8 mouse cellular contexts compared by ENCODE assay signal in the genomic region with DNA sequence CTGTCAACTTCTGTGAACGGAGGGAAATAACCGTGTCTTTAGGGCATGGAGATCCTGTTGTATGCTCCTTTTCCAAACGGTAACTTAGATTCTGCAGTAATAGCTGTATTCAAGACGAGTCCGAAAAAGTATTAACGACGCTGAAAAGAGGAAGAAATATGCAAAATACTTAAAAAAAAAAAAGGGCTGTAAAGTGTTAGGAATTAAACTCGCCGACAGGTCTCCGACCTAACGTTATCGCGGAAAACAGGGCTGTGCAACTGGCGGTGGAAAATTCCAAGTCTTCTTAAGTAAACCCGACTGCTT. TPM values are rescaled to one million over a fixed set of nuclear protein-coding genes. Genes with fewer than 3 reads are reported as not detected.
DNase-seq lines count a peak whose midpoint lies in the region; ATAC-seq and TF ChIP-seq lines count a peak whose summit lies in the region.

No protein-coding gene starts in this region.

- H3K27ac ChIP-seq in lung, embryonic 16.5 days (ENCODE audit: low read length), result peak overlapping the region; percentile 97
- H3K27ac ChIP-seq in embryonic fibroblast, embryonic 13.5 days (ENCODE audit: insufficient read depth, low read length), result peak overlapping the region; percentile 88
- peak overlapping the region; percentile 43 for H3K27ac ChIP-seq in limb, embryonic 11.5 days (replicated peaks; ENCODE audit: low read depth, low read length)
- peak overlapping the region; percentile 81 for H3K27ac ChIP-seq in olfactory bulb, adult 2 months (ENCODE audit: insufficient read depth, low read depth, low read length)

- H3K4me1 ChIP-seq in lung, embryonic 16.5 days (replicated peaks; ENCODE audit: control insufficient read depth, insufficient read depth, low read length), result peaks cover 12% of the 10 kb centered on the region
- H3K4me1 ChIP-seq in embryonic fibroblast, embryonic 13.5 days (ENCODE audit: control insufficient read depth, insufficient read depth, low read length), result no peaks in the 10 kb centered on the region; the same call in 1 of the 2 replicates
- H3K4me1 ChIP-seq in limb, embryonic 11.5 days (ENCODE audit: control insufficient read depth, insufficient read depth, low read length), result peaks cover 4% of the 10 kb centered on the region
- 0 out of 2 replicates have a peak, but pooled peaks cover 2% of the 10 kb centered on the region for H3K4me1 ChIP-seq in olfactory bulb, adult 2 months (ENCODE audit: control insufficient read depth, insufficient read depth, low read length)

- WGBS in lung, embryonic 16.5 days, result 1% methylated on average over 15 of the region's 15 CpGs
- 2% methylated on average over 15 of the region's 15 CpGs for WGBS in limb, embryonic 11.5 days
- under 1% methylated on average over 15 of the region's 15 CpGs for WGBS in olfactory bulb, adult 2 months

- H3K4me2 ChIP-seq in lung, embryonic 16.5 days (ENCODE audit: low read depth, low read length), result peak overlapping the region; percentile 87
- peak overlapping the region; percentile 80 for H3K4me2 ChIP-seq in limb, embryonic 11.5 days (ENCODE audit: low read depth, severe bottlenecking)

- peak overlapping the region; percentile 98 for H3K4me3 ChIP-seq in lung, embryonic 16.5 days (ENCODE audit: low read length)
- peak overlapping the region; percentile 55 for H3K4me3 ChIP-seq in embryonic fibroblast, embryonic 13.5 days (ENCODE audit: insufficient read depth, low read length)
- peak overlapping the region; percentile 91 for H3K4me3 ChIP-seq in limb, embryonic 11.5 days (ENCODE audit: low read depth, low read length)
- H3K4me3 ChIP-seq in olfactory bulb, adult 2 months (ENCODE audit: insufficient read depth, low read depth, low read length), result peak overlapping the region; percentile 65

- DNase-seq in lung, postnatal 25 days (ENCODE audit: low spot score), result no peak
- no peak for DNase-seq in limb, embryonic 11.5 days (ENCODE audit: low spot score)
- no peak for DNase-seq in adrenal gland, adult (ENCODE audit: inconsistent age in 2 of 2, low spot score in 1 of 2)
- DNase-seq in thymus, adult 18-20 months, result no peak
- DNase-seq in right cerebral cortex, postnatal 10 days (ENCODE audit: low spot score in 2 of 2), result no peak

- no peak for TF ChIP-seq POLR2A in embryonic fibroblast, embryonic 13.5 days (IDR thresholded peaks at IDR 0.05; ENCODE audit: low read depth, low read length)
- TF ChIP-seq POLR2A in olfactory bulb, adult 2 months (IDR thresholded peaks at IDR 0.05; ENCODE audit: insufficient read depth, low read depth, low read length), result no peak

- no peaks in the 10 kb centered on the region for H3K9me3 ChIP-seq in lung, embryonic 16.5 days (ENCODE audit: control insufficient read depth, low read length)
- H3K9me3 ChIP-seq in limb, embryonic 11.5 days (ENCODE audit: control insufficient read depth, low read length), result no peaks in the 10 kb centered on the region

- no peak for ATAC-seq in lung, embryonic 16.5 days (ENCODE audit: low read depth)
- ATAC-seq in limb, embryonic 11.5 days (ENCODE audit: insufficient number of reproducible peaks, low FRiP score, low TSS enrichment, low read depth), result no peak

- H3K27me3 ChIP-seq in lung, embryonic 16.5 days (ENCODE audit: control insufficient read depth, insufficient read depth, low read depth, low read length), result no peaks in the 10 kb centered on the region
- no peaks in the 10 kb centered on the region for H3K27me3 ChIP-seq in limb, embryonic 11.5 days (ENCODE audit: control insufficient read depth, insufficient read depth, low read length)

- H3K9ac ChIP-seq in lung, embryonic 16.5 days (ENCODE audit: low read length), result peak overlapping the region; percentile 85
- peak overlapping the region; percentile 68 for H3K9ac ChIP-seq in limb, embryonic 11.5 days (ENCODE audit: low read length)

- H3K36me3 ChIP-seq in lung, embryonic 16.5 days (ENCODE audit: control insufficient read depth, insufficient read depth, low read length), result peaks cover 9% of the 10 kb centered on the region; the same call in 1 of the 2 replicates
- peaks cover 5% of the 10 kb centered on the region; the same call in 1 of the 2 replicates for H3K36me3 ChIP-seq in limb, embryonic 11.5 days (ENCODE audit: control insufficient read depth, insufficient read depth, low read length)

- TF ChIP-seq CTCF in embryonic fibroblast, embryonic 13.5 days (IDR thresholded peaks at IDR 0.05; ENCODE audit: borderline replicate concordance, insufficient read depth, low read length), result no peak
- TF ChIP-seq CTCF in olfactory bulb, adult 2 months (IDR thresholded peaks at IDR 0.05; ENCODE audit: insufficient read depth, low read depth, low read length), result no peak

RNA-seq across cellular contexts. Expression of gene Ppm1d, which starts 0.7 kb away (rescaled TPM):
- 14.6 and 15.9 TPM in 2 replicates for polyA plus RNA-seq in lung, embryonic 16.5 days (2015; fragmentation: Nextera tagmentation; extraction: Ambion mirVana)
- polyA plus RNA-seq in embryonic fibroblast, embryonic 13.5 days (2011; ENCODE audit: insufficient read length, low read depth, missing spikeins), result 9.4 and 9.5 TPM in 2 replicates
- polyA plus RNA-seq in limb, embryonic 11.5 days (2014; fragmentation: Nextera tagmentation; extraction: Ambion mirVana), result 25.7 and 28.1 TPM in 2 replicates
- polyA plus RNA-seq in olfactory bulb, adult 2 months (2012; ENCODE audit: insufficient read depth, insufficient read length, low replicate concordance, missing spikeins), result not detected in 2 replicates

RNA-seq across cellular contexts. Expression of gene Bcas3, which starts 42.6 kb away (rescaled TPM):
- 38.4 and 40.0 TPM in 2 replicates for polyA plus RNA-seq in lung, embryonic 16.5 days (2015; fragmentation: Nextera tagmentation; extraction: Ambion mirVana)
- 17.0 and 20.6 TPM in 2 replicates for polyA plus RNA-seq in embryonic fibroblast, embryonic 13.5 days (2011; ENCODE audit: insufficient read length, low read depth, missing spikeins)
- 34.0 and 37.4 TPM in 2 replicates for polyA plus RNA-seq in limb, embryonic 11.5 days (2014; fragmentation: Nextera tagmentation; extraction: Ambion mirVana)
- polyA plus RNA-seq in olfactory bulb, adult 2 months (2012; ENCODE audit: insufficient read depth, insufficient read length, low replicate concordance, missing spikeins), result not detected in 2 replicates

Comparison
In these comparisons a context has a peak if more than half of its experiments do, and no peak if none do; other contexts are left out.
1. H3K27ac ChIP-seq: peak in every context shown above with its lines; median percentile 97 in lung, embryonic 16.5 days; 88 in embryonic fibroblast, embryonic 13.5 days; 81 in olfactory bulb, adult 2 months; 43 in limb, embryonic 11.5 days.
2. RNA of gene Ppm1d, which starts 0.7 kb away (polyA plus RNA-seq): 25.7 to 28.1 TPM in limb, embryonic 11.5 days, 14.6 to 15.9 TPM in lung, embryonic 16.5 days and 9.4 to 9.5 TPM in embryonic fibroblast, embryonic 13.5 days; not detected in olfactory bulb, adult 2 months; every median in the first group is over 10 times any median in the second.
3. Peak in every context shown above with its lines, with median percentiles within 50 percentile points of each other: H3K4me3 ChIP-seq.